Mouse (Mus musculus) G1E (cell line): ENCODE data around the gene Insc.

Source experiments
- CTCF ChIP-seq: IDR thresholded peaks from 2 replicates; pipeline ENCODE4 v1.5.1; 2012; ENCODE audit warnings: low read depth, low read length, inconsistent platforms, mixed read lengths
- GATA1 ChIP-seq: IDR thresholded peaks from 2 replicates; pipeline ENCODE4 v1.6.1; 2012; ENCODE audit warnings: borderline replicate concordance, low read length, inconsistent platforms, mixed read lengths
- GATA2 ChIP-seq: IDR thresholded peaks from 2 replicates; pipeline ENCODE4 v1.6.1; 2012; ENCODE audit warnings: low read depth, low read length, inconsistent platforms, borderline replicate concordance
- POLR2AphosphoS5 ChIP-seq: IDR thresholded peaks from 2 replicates; pipeline ENCODE4 v1.6.1; 2012; ENCODE audit warnings: low read depth, low read length, inconsistent platforms; ENCODE audit not compliant: insufficient replicate concordance
- TAL1 ChIP-seq: conservative IDR thresholded peaks from 2 replicates; pipeline ENCODE4 v1.6.1; 2012; ENCODE audit warnings: low read depth, low read length, inconsistent platforms, mixed read lengths

GRCm38 (mm10) chr7:114847179-114847578 is 103.7 kb downstream of the Insc start:
- TF ChIP-seq CTCF (no peak), GATA1 (no peak), GATA2 (no peak), POLR2AphosphoS5 (no peak), TAL1 (no peak)
